Mouse (Mus musculus) midbrain, embryonic 16.5 days (tissue): ENCODE measurements around the gene Hsf5. TPM values are rescaled to one million over a fixed set of nuclear protein-coding genes. Genes with fewer than 3 reads are reported as not detected.
A peak's percentile ranks its signal among the peaks of the same experiment; 100 is the strongest.

Experiments used
- ATAC-seq: fragments of 200-750 bp; cut with Nextera tagmentation; 2 replicates; pipeline ENCODE4 v1.8.0; 2017; ENCODE audit warnings: moderate TSS enrichment
- H3K27ac ChIP-seq: fragments of 300-500 bp; sonication (generic); 2 replicates; pipeline ENCODE4 v1.5.1; 2014; ENCODE audit warnings: mild to moderate bottlenecking, low read length, mixed read lengths
- H3K27me3 ChIP-seq: fragments of 300-500 bp; sonication (generic); 2 replicates; pipeline ENCODE4 v1.6.1; 2014; ENCODE audit warnings: low read depth, low read length, mixed read lengths; ENCODE audit not compliant: control insufficient read depth, insufficient read depth
- H3K36me3 ChIP-seq: fragments of 300-500 bp; sonication (generic); 2 replicates; pipeline ENCODE4 v1.6.1; 2014; ENCODE audit warnings: mild to moderate bottlenecking, low read length, moderate library complexity, mixed read lengths; ENCODE audit not compliant: control insufficient read depth, insufficient read depth
- H3K4me1 ChIP-seq: fragments of 300-500 bp; sonication (generic); 2 replicates; pipeline ENCODE4 v1.6.1; 2014; ENCODE audit warnings: mild to moderate bottlenecking, low read length, mixed read lengths; ENCODE audit not compliant: control insufficient read depth, insufficient read depth
- H3K4me2 ChIP-seq: fragments of 300-500 bp; sonication (generic); 2 replicates; pipeline ENCODE4 v1.6.1; 2014; ENCODE audit warnings: mild to moderate bottlenecking, low read length, mixed read lengths
- H3K4me3 ChIP-seq: fragments of 300-500 bp; sonication (generic); 2 replicates; pipeline ENCODE4 v1.5.1; 2014; ENCODE audit warnings: low read depth, mild to moderate bottlenecking, low read length, moderate library complexity, mixed read lengths
- H3K9ac ChIP-seq: fragments of 300-500 bp; sonication (generic); 2 replicates; pipeline ENCODE4 v1.6.1; 2014; ENCODE audit warnings: low read depth, low read length, mixed read lengths
- H3K9me3 ChIP-seq: fragments of 300-500 bp; sonication (generic); replicated peaks from 2 replicates; pipeline ENCODE4 v1.6.1; 2014; ENCODE audit warnings: mild to moderate bottlenecking, low read length, mixed read lengths; ENCODE audit not compliant: control insufficient read depth, poor library complexity, severe bottlenecking
- WGBS: fragments of 180-500 bp; shearing (Covaris S2); extraction: QIAGEN DNeasy Blood & Tissue Kit; methylation state at CpG from one replicate; pipeline ENCODE4 v1.1.7; 2014; 5-methylcytosine and 5-hydroxymethylcytosine counted together
- polyA plus RNA-seq: library from polyadenylated mRNA; unstranded; fragments of >200 nt; fragmentation: Nextera tagmentation; extraction: Ambion mirVana; gene quantifications from 2 replicates; pipeline ENCODE4 v1.2.1, GENCODE M21; 2015

Gene Hsf5
- polyA plus RNA-seq, 1 experiment from 2014 or later: 0.39 TPM

DNA sequence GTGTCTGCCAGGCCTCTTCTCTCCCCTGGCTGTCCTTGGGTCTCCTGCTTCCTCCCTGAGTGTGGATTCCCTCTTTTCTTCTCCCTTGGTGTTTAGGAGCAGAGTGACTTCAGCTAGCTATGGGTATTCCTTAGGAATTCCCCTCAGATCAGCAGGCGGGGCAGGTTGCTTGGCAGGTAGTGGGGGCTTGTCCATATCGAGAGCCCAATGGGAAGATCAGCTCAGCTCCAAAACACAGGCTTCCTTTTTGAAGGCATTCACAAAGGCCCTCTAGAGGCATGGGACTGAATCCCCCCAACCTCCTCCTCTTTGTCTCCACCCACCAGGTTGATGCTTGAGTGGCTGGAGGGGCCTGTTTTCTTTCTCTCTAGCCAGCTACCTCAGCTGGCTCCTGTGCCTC is 20.5 kb upstream of the Hsf5 start:
- H3K9ac ChIP-seq: peak overlapping the region; percentile 82
- H3K36me3 ChIP-seq: peaks cover 29% of the 10 kb centered on the region
- no peak for ATAC-seq
- peak overlapping the region; percentile 54 for H3K4me3 ChIP-seq
- H3K4me2 ChIP-seq: peak overlapping the region; percentile 68
- H3K27ac ChIP-seq: peak overlapping the region; percentile 74
- WGBS: 18% methylated on average over 2 of the region's 2 CpGs
- peaks cover 31% of the 10 kb centered on the region for H3K4me1 ChIP-seq
- H3K9me3 ChIP-seq: no peaks in the 10 kb centered on the region
- no peaks in the 10 kb centered on the region for H3K27me3 ChIP-seq

- H3K9ac ChIP-seq: peak overlapping the region; percentile 82
- no peaks in the 10 kb centered on the region for H3K9me3 ChIP-seq
- ATAC-seq: no peak
- H3K4me2 ChIP-seq: peak overlapping the region; percentile 68
- H3K27ac ChIP-seq: peak overlapping the region; percentile 74
- no peaks in the 10 kb centered on the region for H3K27me3 ChIP-seq
- H3K4me1 ChIP-seq: peaks cover 31% of the 10 kb centered on the region
- peaks cover 35% of the 10 kb centered on the region for H3K36me3 ChIP-seq
- H3K4me3 ChIP-seq: peak overlapping the region; percentile 54
Observed at GRCm38 (mm10) chr11:87597061-87597460, 19.9 kb upstream of the Hsf5 start.

DNA sequence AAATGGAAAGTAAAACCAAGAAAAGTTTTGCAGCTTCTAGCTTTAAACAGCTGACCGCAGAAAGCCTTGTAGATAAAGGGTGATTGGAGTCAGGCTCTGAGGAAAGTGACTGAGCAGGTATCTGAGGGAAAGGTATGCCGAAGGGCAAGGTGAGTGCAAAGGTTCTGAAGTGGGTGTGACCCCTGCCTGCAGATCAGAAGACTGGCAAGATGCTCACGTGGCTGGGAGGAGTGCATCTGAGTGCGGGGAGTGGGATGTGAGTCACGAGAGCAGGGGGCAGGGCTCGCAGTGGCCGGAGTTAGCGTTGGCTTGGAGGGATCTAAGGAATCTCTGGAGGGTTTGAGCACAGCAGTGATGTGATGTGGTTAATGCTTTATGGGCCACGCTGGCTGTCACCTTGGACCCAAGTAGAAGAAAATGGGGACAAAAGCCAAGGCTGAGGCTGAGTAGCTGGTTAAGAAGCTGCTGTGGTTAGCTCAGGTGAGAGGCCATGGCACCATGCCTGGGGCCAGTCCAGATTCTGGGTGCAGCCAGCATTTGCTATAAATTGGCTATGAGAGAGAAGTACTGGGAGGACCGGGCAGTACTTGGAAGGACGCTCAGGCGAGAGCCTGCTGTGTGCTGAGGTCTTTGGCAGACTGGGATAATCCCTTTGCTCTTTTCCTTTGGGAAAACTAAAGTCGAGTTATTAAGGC is 17.4 kb upstream of the Hsf5 start:
- Histone ChIP-seq H3K9ac (no peak overlapping the region), H3K9me3 (no peaks in the 10 kb centered on the region), H3K4me1 (peaks cover 20% of the 10 kb centered on the region), H3K27me3 (no peaks in the 10 kb centered on the region), H3K36me3 (peaks cover 57% of the 10 kb centered on the region), H3K4me3 (no peak overlapping the region), H3K4me2 (no peak overlapping the region), H3K27ac (no peak overlapping the region)
- ATAC-seq: no peak
- 87% methylated on average over 13 of the region's 13 CpGs for WGBS

DNA sequence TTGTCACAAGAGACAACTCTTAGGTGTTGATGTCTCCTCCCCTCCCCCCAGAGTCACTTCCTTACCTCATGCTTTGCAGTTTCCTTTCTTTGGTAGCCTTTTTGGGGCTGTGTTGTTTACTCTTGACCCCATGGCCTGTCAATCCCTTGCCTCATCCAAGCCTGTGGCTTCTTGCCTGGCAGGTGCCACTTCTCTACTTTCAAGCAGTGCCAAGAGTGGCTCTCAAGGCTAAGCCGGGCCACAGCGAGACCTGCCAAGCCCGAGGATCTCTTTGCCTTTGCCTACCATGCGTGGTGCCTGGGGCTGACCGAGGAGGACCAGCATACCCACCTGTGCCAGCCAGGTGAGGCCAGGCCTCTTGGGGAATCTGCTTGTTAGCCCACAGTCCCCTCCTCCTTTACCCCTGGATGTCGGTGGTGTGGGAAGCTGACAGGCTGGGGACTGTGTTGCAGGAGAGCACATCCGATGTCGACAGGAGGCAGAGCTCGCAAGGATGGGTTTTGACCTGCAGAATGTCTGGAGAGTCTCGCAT is 16.6 kb upstream of the Hsf5 start:
- 96% methylated on average over 10 of the region's 10 CpGs for WGBS
- ATAC-seq: no peak
- no peak overlapping the region for H3K27ac ChIP-seq
- no peaks in the 10 kb centered on the region for H3K9me3 ChIP-seq
- H3K36me3 ChIP-seq: peaks cover 66% of the 10 kb centered on the region
- H3K4me1 ChIP-seq: peaks cover 12% of the 10 kb centered on the region
- no peaks in the 10 kb centered on the region for H3K27me3 ChIP-seq
- no peak overlapping the region for H3K4me2 ChIP-seq
- no peak overlapping the region for H3K4me3 ChIP-seq
- no peak overlapping the region for H3K9ac ChIP-seq

GRCm38 (mm10) chr11:87602234-87602633 is 14.7 kb upstream of the Hsf5 start:
- H3K36me3 ChIP-seq: peaks cover 76% of the 10 kb centered on the region
- H3K4me2 ChIP-seq: no peak overlapping the region
- no peaks in the 10 kb centered on the region for H3K27me3 ChIP-seq
- no peaks in the 10 kb centered on the region for H3K9me3 ChIP-seq
- WGBS: 96% methylated on average over 9 of the region's 9 CpGs
- peaks cover 2% of the 10 kb centered on the region; the same call in 1 of the 2 replicates for H3K4me1 ChIP-seq
- no peak for ATAC-seq
- no peak overlapping the region for H3K4me3 ChIP-seq
- H3K9ac ChIP-seq: no peak overlapping the region
- H3K27ac ChIP-seq: no peak overlapping the region

- no peak overlapping the region for H3K4me3 ChIP-seq
- H3K4me1 ChIP-seq: no peaks in the 10 kb centered on the region
- no peak overlapping the region for H3K9ac ChIP-seq
- WGBS: 91% methylated on average over 2 of the region's 2 CpGs
- no peaks in the 10 kb centered on the region for H3K9me3 ChIP-seq
- no peaks in the 10 kb centered on the region for H3K27me3 ChIP-seq
- no peak overlapping the region for H3K27ac ChIP-seq
- H3K36me3 ChIP-seq: peaks cover 76% of the 10 kb centered on the region
- no peak for ATAC-seq
- no peak overlapping the region for H3K4me2 ChIP-seq
Observed at GRCm38 (mm10) chr11:87603571-87603970, 13.4 kb upstream of the Hsf5 start.

- no peak overlapping the region for H3K27ac ChIP-seq
- WGBS: 93% methylated on average over 7 of the region's 7 CpGs
- no peak for ATAC-seq
- no peaks in the 10 kb centered on the region for H3K27me3 ChIP-seq
- no peaks in the 10 kb centered on the region for H3K4me1 ChIP-seq
- H3K9me3 ChIP-seq: no peaks in the 10 kb centered on the region
- peaks cover 67% of the 10 kb centered on the region for H3K36me3 ChIP-seq
- no peak overlapping the region for H3K9ac ChIP-seq
- H3K4me3 ChIP-seq: no peak overlapping the region
- H3K4me2 ChIP-seq: no peak overlapping the region
Observed at GRCm38 (mm10) chr11:87609264-87609663, 7.7 kb upstream of the Hsf5 start.

GRCm38 (mm10) chr11:87611547-87611946 is 5.4 kb upstream of the Hsf5 start:
- Histone ChIP-seq H3K9ac (no peak overlapping the region), H3K4me3 (no peak overlapping the region)
- WGBS: 88% methylated on average over 9 of the region's 9 CpGs

DNA sequence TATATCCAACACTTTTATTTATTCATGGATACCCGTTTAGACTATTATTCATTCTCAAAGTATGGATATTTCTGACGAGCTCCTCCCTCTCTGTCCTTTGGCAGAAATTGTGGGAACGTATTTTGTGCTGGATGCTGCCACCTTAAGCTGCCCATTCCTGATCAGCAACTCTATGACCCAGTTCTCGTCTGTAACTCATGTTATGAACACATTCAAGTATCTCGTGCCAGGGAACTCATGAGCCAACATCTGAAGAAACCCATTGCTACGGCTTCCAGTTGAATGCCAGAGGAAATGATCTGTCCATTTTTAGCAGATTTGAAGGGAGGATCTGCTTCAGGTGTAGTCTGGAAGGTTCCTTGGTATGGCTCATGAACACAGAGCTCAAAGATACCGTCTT is 3.0 kb upstream of the Hsf5 start:
- H3K27ac ChIP-seq: no peak overlapping the region
- H3K27me3 ChIP-seq: no peaks in the 10 kb centered on the region
- no peaks in the 10 kb centered on the region for H3K4me1 ChIP-seq
- peaks cover 70% of the 10 kb centered on the region for H3K36me3 ChIP-seq
- no peak overlapping the region for H3K4me3 ChIP-seq
- H3K9me3 ChIP-seq: no peaks in the 10 kb centered on the region; the same call in 1 of the 2 replicates
- no peak for ATAC-seq
- no peak overlapping the region for H3K4me2 ChIP-seq
- WGBS: 94% methylated on average over 7 of the region's 7 CpGs
- no peak overlapping the region for H3K9ac ChIP-seq

More at GRCm38 (mm10) chr11:87611547-87611946, 5.4 kb upstream of the Hsf5 start:
- Histone ChIP-seq H3K27me3 (no peaks in the 10 kb centered on the region), H3K36me3 (peaks cover 62% of the 10 kb centered on the region), H3K9me3 (no peaks in the 10 kb centered on the region), H3K27ac (no peak overlapping the region), H3K4me1 (no peaks in the 10 kb centered on the region), H3K4me2 (no peak overlapping the region)
- no peak for ATAC-seq
